In genomic region chr2:165215103-165215951, GRCm38 (mm10) we compare ENCODE assay signal across 9 mouse cellular contexts. TPM values are rescaled to one million over a fixed set of nuclear protein-coding genes. Genes with fewer than 3 reads are reported as not detected.
DNase-seq lines count a peak whose midpoint lies in the region; ATAC-seq lines count a peak whose summit lies in the region.
"Had no signal": no experiment of that assay in that cellular context is flagged by ENCODE, and none has a peak within 500 bp of the region (broad histone marks: within the 10 kb centered on the region; RNA-seq: fewer than 3 reads in every experiment).

No protein-coding gene starts in this region.

- H3K4me3 ChIP-seq in heart, embryonic 12.5 days: peak overlapping the region; percentile 32
- H3K4me3 ChIP-seq in forebrain, embryonic 10.5 days: peak overlapping the region; percentile 39
- peak overlapping the region; percentile 43 for H3K4me3 ChIP-seq in limb, embryonic 10.5 days

- H3K9ac ChIP-seq in heart, embryonic 12.5 days: no peak overlapping the region

- peak; percentile 40; the same call in 1 of the 2 replicates for ATAC-seq in heart, embryonic 12.5 days (ENCODE audit: insufficient number of reproducible peaks, low FRiP score)

- peak overlapping the region; percentile 60 for H3K4me2 ChIP-seq in heart, embryonic 12.5 days

- no peak for DNase-seq in heart, adult 9 months (ENCODE audit: low spot score in 2 of 2)
- peak; percentile 86 for DNase-seq in ZHBTc4 (ENCODE audit: low read depth, low spot score)
- DNase-seq in forebrain, embryonic 10.5 days (ENCODE audit: extremely low spot score, low spot score): peak; percentile 83
- DNase-seq in limb, embryonic 10.5 days (ENCODE audit: low spot score): peak; percentile 65
- peak; percentile 89 for DNase-seq in retina, postnatal 1 day
- DNase-seq in left cerebral cortex, adult 9 months (ENCODE audit: low spot score in 2 of 2): no peak
- DNase-seq in thymus, postnatal 0 days (ENCODE audit: low spot score): no peak

- H3K27ac ChIP-seq in heart, embryonic 12.5 days (ENCODE audit: poor library complexity, severe bottlenecking): no peak overlapping the region
- H3K27ac ChIP-seq in forebrain, embryonic 10.5 days: peak overlapping the region; percentile 87
- peak overlapping the region; percentile 25; the same call in 1 of the 2 replicates for H3K27ac ChIP-seq in limb, embryonic 10.5 days

- no peaks in the 10 kb centered on the region for H3K9me3 ChIP-seq in heart, embryonic 12.5 days (replicated peaks)
- no peaks in the 10 kb centered on the region for H3K9me3 ChIP-seq in forebrain, embryonic 10.5 days
- H3K9me3 ChIP-seq in limb, embryonic 10.5 days (replicated peaks): no peaks in the 10 kb centered on the region

- H3K27me3 ChIP-seq in heart, embryonic 12.5 days (replicated peaks): peaks cover 96% of the 10 kb centered on the region
- peaks cover 100% of the 10 kb centered on the region for H3K27me3 ChIP-seq in forebrain, embryonic 10.5 days (ENCODE audit: poor library complexity, severe bottlenecking)
- H3K27me3 ChIP-seq in limb, embryonic 10.5 days (ENCODE audit: low read depth, poor library complexity, severe bottlenecking): peaks cover 100% of the 10 kb centered on the region

- peaks cover 20% of the 10 kb centered on the region for H3K4me1 ChIP-seq in heart, embryonic 12.5 days (replicated peaks)
- H3K4me1 ChIP-seq in forebrain, embryonic 10.5 days: peaks cover 78% of the 10 kb centered on the region
- peaks cover 52% of the 10 kb centered on the region for H3K4me1 ChIP-seq in limb, embryonic 10.5 days

- 3% methylated on average over 39 of the region's 39 CpGs for WGBS in heart, embryonic 12.5 days
- WGBS in forebrain, embryonic 10.5 days: 4% methylated on average over 39 of the region's 39 CpGs
- 3% methylated on average over 39 of the region's 39 CpGs for WGBS in limb, embryonic 10.5 days

- no peaks in the 10 kb centered on the region for H3K36me3 ChIP-seq in heart, embryonic 12.5 days
- H3K36me3 ChIP-seq in forebrain, embryonic 10.5 days (replicated peaks): no peaks in the 10 kb centered on the region
- H3K36me3 ChIP-seq in limb, embryonic 10.5 days: no peaks in the 10 kb centered on the region

RNA-seq across cellular contexts. Expression of gene Cdh22, which starts 19.3 kb away (rescaled TPM):
- not detected in 2 replicates for polyA plus RNA-seq in heart, embryonic 12.5 days (2016; fragmentation: Nextera tagmentation; extraction: Ambion mirVana)
- 2.8 and 3.1 TPM in 2 replicates for polyA plus RNA-seq in forebrain, embryonic 10.5 days (2016; fragmentation: Nextera tagmentation; extraction: Ambion mirVana)
- 0.46 and 0.94 TPM in 2 replicates for polyA plus RNA-seq in limb, embryonic 10.5 days (2016; fragmentation: Nextera tagmentation; extraction: Ambion mirVana)
- polyA plus RNA-seq in thymus, postnatal 0 days (2015; fragmentation: Nextera tagmentation; extraction: Ambion mirVana): 0.14 and 0.21 TPM in 2 replicates
- polyA plus RNA-seq: gonadal fat pad, adult 2 months had no signal

Comparison
In these comparisons a context has a peak if more than half of its experiments do, and no peak if none do; other contexts are left out.
1. DNase-seq: peak in ZHBTc4 (single experiment), forebrain, embryonic 10.5 days (single experiment), limb, embryonic 10.5 days (single experiment) and retina, postnatal 1 day (single experiment); none in heart, adult 9 months (0 of 2), left cerebral cortex, adult 9 months (0 of 2) and thymus, postnatal 0 days (single experiment).
2. Peak in every context shown above with its lines, with median percentiles within 50 percentile points of each other: H3K4me3 ChIP-seq.